Mouse (Mus musculus) E14TG2a.4 (cell line): ENCODE results near the gene Ttc7.
"Not testable (repeated sequence)": the region's sequence is repeated elsewhere in the genome, so short reads cannot be mapped to it uniquely, and the experiment has no call there.

Source experiments
- CTCF ChIP-seq: conservative IDR thresholded peaks from 2 replicates; pipeline ENCODE4 v1.5.1; 2014; ENCODE audit warnings: low read length
- POU5F1 ChIP-seq: IDR thresholded peaks from 2 replicates; pipeline ENCODE4 v1.6.1; 2014; ENCODE audit warnings: low read length, borderline replicate concordance

- not testable (repeated sequence) for TF ChIP-seq CTCF, POU5F1
Measured at GRCm38 (mm10) chr17:87301607-87302006, 18.9 kb downstream of the Ttc7 start.
